Mouse (Mus musculus): Measurements from ENCODE around the gene Arhgef12.

Arhgef12 gene

DNA sequence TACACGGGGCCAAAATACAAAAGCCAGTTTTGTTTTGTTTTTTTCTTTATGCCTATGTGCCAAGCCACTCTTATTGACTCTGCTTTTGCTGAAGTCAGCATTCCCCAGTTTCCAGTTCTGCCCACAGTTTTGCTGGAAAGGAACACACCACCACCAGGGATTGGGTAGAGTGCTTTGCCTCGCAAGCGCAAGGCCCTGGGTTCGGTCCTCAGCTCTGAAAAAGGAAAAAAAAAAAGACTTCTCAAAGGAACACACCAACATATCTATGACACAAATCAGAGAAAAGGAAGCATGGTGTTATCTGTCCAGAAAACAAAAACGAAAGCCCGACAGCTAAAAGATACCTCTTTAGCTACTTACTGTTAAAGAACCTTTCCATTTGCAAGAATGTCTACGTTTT lies 2.1 kb upstream of the Arhgef12 start:
- DNase-seq (ENCODE audit: low read depth, low spot score), result no peak

GRCm38 (mm10) chr9:43108721-43109120 lies 1.7 kb upstream of the Arhgef12 start:
- no peak for DNase-seq (ENCODE audit: low read depth, low spot score)

- DNase-seq (ENCODE audit: low read depth, low spot score), result no peak
Measured at GRCm38 (mm10) chr9:43108081-43108480, 1.0 kb upstream of the Arhgef12 start.

DNA sequence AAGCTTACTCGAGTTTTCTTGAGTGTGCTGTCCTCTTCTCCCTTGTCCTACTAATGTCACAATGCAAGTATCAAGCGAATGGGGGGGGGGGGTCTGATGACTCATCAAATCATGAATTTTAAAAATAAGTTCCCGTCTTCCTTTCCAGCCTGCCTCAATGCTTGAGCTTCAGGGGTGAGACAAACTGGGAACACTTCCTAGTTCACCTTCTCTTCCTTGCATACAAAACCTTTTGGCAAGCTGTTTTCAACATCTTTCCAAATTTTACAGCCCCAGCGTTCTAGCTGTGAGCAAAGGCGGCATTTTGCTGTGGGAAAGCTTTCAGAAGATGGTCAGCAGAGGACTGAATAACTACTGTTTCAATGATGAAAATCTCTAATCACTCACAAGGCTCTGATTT lies 516 bp upstream of the Arhgef12 start:
- no peak for DNase-seq (ENCODE audit: low read depth, low spot score)

DNA sequence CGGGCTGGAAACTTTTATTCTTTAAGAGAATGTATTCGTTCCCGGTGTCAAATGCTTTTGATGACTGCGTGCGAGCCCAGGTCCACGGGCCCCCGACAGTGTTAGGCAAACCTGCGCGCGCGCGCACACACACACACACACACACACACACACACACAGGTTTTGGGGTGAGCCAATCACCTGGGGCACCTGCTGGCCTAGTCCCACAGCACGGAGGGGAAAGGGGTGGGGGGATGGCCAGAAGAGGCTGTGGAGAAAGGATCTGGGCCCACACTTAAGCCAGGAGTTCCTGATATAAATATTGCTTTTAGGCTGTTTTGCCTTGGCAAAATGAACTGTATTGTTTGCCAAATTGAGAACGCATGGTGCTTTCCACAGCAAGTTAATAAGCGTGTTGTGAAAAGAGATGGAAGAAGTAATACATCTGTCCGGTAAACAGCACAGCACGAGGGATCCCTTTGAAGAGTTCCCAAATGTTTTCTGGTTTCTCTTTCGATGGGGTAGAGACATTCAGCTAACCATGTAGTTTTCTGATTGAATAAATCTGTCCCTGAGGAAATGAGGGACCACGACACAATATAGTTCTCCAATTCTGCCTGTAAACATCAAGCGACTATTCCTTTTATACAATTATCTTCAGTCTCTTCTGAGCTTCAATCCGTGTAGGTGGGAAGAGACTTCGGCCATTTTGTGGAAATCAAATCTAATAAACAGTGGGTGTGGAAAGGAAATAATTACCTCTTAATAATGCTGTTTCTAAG lies 433 bp downstream of the Arhgef12 start:
- DNase-seq (ENCODE audit: low read depth, low spot score), result no peak

DNA sequence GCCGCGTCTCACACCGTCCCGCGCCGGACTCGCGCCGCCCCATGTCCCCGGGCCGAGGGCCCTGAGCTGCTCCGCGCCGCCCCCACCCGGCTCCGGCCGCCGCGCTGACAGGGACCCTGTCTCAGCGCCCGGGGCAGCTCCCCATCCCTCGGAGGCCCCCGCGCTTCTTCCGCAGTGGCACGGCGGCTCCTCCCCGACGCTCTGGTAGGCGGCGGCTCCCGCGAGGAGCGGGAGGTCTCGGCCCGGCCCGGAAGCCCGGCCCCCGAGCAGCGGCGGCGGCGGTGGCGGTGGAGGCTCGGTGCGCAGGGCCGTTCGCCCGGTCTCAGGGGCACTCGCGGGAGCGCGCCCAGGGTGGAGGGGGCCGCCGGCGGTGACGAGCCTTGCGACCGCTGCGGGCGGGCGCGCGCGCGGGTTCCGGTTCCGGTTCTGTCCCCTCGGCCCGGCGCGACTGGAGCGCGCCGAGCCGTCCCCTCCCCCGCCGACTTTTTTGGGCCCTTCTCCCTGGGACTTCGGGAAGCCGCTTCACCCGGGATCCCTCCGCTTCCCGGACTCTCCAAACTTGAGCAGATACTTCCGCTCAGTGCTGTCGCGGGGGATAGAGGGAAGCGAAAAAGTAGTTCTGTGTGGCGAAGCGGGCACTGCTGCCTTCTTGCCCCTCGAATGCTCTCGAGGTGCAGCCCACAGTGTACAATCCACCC lies 1.2 kb downstream of the Arhgef12 start:
- DNase-seq (ENCODE audit: low read depth, low spot score), result peak; percentile 97

- peak; percentile 66 for DNase-seq (ENCODE audit: low read depth, low spot score)
Measured at GRCm38 (mm10) chr9:43104873-43105663, 2.0 kb downstream of the Arhgef12 start.

DNA sequence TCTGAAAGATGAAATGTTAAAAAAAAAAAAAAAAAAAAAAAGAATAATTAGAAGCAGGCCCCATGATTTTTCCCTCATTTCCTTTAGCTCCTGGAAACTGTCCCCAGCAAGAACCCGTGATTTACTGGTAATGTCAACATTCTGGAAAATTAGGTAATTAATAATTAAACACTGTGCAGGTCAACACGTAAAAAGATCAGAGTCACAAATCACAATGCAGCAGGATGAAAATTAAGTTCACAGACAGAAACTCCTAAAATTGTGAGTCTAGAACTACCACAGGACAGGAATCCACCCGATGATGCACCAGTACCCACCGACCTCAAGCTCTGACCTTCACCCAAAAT lies 2.5 kb downstream of the Arhgef12 start:
- DNase-seq (ENCODE audit: low read depth, low spot score), result peak; percentile 38

DNA sequence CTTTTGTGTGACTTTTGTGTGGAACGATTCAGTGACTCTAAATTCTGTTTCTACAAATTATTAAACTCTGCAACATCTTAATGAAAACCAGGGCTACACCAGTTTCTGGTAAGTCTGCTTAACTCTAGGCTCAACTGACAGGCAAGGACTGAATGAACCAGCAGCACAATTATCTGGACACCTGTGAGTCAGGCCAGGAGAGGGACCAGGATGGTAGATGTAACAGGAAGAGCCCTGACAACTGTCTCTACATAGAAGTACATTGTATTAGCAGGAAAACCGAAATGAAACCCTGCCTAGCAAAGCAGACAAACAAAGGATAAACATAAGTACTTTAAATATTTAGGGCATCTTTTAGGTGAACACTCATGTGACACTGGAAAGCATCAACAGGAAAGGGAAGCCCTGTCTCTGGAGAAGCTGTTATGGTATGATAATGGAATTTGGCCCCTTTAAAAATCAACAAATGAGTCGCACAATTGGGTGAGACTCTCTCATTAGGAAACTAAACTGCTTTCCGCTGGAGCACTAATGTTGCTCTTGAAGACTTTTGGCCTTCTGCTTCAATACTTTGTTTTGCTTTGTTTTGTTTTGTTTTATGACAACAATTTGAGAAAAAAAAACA lies 3.3 kb downstream of the Arhgef12 start:
- no peak for DNase-seq (ENCODE audit: low read depth, low spot score)

- no peak for DNase-seq (ENCODE audit: low read depth, low spot score)
Measured at GRCm38 (mm10) chr9:43102931-43103330, 4.1 kb downstream of the Arhgef12 start.

DNA sequence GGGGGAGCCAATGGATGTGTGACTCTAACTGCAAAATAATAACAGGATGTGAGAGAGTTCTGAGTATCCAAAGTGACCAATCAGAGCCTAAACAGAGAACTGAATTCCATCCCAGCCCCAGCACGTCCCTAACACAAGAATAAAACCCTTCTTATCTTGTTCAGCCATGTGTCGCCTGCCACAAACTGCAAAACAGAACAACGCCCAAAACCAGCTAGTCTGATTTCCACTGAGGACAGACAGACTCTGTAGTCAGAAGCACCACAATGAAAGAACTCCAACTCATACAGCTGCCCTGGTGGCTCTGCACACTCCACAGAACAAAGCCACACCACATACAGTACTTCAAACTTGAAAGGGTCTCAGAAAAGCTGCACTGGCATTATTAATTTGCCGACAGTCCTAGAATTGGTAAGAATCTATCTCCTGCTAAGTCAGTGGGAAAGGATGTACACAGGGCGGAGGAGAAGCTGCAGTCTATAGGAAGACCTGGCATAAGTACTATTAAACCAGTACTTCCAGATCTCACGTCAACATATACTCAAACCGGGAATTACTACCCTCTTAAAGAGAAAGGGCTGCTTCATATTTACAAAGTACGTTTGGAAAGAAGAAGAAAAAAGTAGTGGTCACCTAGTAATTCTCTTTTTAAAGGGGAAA lies 5.0 kb downstream of the Arhgef12 start:
- no peak for DNase-seq (ENCODE audit: low read depth, low spot score)

DNA sequence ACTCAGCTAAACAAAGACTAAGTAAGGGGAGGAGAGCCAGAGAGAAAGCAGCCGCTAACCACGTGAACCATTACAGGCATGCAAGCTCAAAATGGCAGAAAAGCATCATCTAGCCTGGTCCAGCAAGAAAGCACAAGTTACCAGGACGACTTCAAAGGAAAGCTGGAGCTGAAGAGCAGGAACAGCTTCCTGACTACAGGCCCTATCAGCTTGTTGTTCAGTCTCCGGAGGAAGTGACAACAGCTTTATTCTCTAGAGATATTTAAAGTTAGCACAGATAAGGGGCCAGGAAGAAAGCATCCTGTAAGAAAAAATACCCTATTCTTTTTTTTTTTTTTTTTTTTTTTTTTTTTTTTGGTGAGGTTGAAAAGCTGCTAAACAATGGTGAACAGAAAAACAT lies 8.1 kb downstream of the Arhgef12 start:
- no peak for DNase-seq (ENCODE audit: low read depth, low spot score)

DNA sequence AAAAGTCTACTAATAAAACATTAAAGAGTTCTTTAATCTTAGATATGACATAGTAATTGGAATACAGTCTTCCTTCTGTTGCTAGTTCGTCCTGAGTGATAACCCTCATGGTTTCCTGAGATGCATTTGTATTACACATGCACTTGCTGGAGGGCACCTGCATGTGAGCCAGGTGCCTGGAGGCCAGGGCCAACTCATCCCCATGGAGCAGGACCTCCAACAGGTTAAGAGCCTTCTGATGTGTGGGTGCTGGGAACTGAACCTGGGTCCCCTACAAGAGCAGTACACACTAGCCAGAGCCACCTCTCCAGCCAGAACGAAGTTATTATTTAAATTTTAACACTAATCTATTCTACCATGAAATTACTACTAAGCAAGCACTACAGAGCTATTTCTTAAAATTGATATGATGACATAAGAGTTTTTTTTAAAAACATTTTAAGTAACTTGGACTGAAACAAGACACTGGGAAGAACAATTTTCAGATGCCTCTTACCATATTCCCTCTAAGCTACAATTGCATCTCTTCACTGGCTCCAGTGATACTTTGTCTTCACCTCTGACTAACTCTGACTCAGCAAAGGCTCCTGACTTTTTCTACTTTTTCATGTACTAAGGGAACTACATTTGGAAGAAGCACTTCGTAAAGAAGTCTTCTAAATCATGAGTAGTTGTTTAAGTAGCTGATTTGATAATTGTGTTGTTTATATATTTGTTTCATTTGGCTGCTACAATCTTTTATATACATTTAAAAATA lies 9.1 kb downstream of the Arhgef12 start:
- DNase-seq (ENCODE audit: low read depth, low spot score), result no peak

GRCm38 (mm10) chr9:43096337-43096736 lies 10.7 kb downstream of the Arhgef12 start:
- no peak for DNase-seq (ENCODE audit: low read depth, low spot score)

- no peak for DNase-seq (ENCODE audit: low read depth, low spot score)
Measured at GRCm38 (mm10) chr9:43094828-43095227, 12.2 kb downstream of the Arhgef12 start.

- no peak for DNase-seq (ENCODE audit: low read depth, low spot score)
Measured at GRCm38 (mm10) chr9:43093803-43094202, 13.2 kb downstream of the Arhgef12 start.

- peak; percentile 66 for DNase-seq (ENCODE audit: low read depth, low spot score)
Measured at GRCm38 (mm10) chr9:43085686-43086285, 21.3 kb downstream of the Arhgef12 start.

GRCm38 (mm10) chr9:43084496-43085362 lies 22.3 kb downstream of the Arhgef12 start:
- DNase-seq (ENCODE audit: low read depth, low spot score), result peak; percentile 27

- DNase-seq (ENCODE audit: low read depth, low spot score), result peak; percentile 77
Measured at GRCm38 (mm10) chr9:43083441-43084055, 23.5 kb downstream of the Arhgef12 start.
